Mouse (Mus musculus): ENCODE results near the gene Ces1e.

- no peak for TF ChIP-seq CTCF (IDR thresholded peaks at IDR 0.05; ENCODE audit: borderline replicate concordance, extremely low read depth, insufficient read depth, insufficient read length)
- TF ChIP-seq POLR2A (IDR thresholded peaks at IDR 0.05; ENCODE audit: borderline replicate concordance, extremely low read depth, insufficient read depth, insufficient read length, poor library complexity, severe bottlenecking) = no peak
Measured at GRCm38 (mm10) chr8:93234068-93234467, 4.6 kb upstream of the Ces1e start.
